Comparison of ENCODE assay signal across 8 mouse cellular contexts in genomic region chr1:34103713-34104172, GRCm38 (mm10).
DNase-seq lines count a peak whose midpoint lies in the region; ATAC-seq and TF ChIP-seq lines count a peak whose summit lies in the region.

No protein-coding gene starts in this region.

- H3K27me3 ChIP-seq in cerebellum, adult 2 months (ENCODE audit: control insufficient read depth, insufficient read depth, low read length): no peaks in the 10 kb centered on the region
- H3K27me3 ChIP-seq in heart, postnatal 0 days (ENCODE audit: control insufficient read depth, insufficient read depth, low read length): no peaks in the 10 kb centered on the region

- H3K27ac ChIP-seq in cerebellum, adult 2 months (ENCODE audit: insufficient read depth, low read length): 0 out of 2 replicates have a peak overlapping the region, but pooled peaks have one; percentile 43
- peak overlapping the region; percentile 64 for H3K27ac ChIP-seq in heart, postnatal 0 days (ENCODE audit: low read depth)

- peak; percentile 66; the same call in 1 of the 2 replicates for ATAC-seq in heart, postnatal 0 days (ENCODE audit: insufficient read depth, low read depth)

- no peak for TF ChIP-seq POLR2A in cerebellum, adult 2 months (IDR thresholded peaks at IDR 0.05; ENCODE audit: borderline replicate concordance, insufficient read depth, low read length)

- H3K9ac ChIP-seq in heart, postnatal 0 days (replicated peaks; ENCODE audit: low read depth, low read length): no peak overlapping the region

- no peak for DNase-seq in cerebellum, adult 2 months
- DNase-seq in cerebellum, postnatal 36 days: no peak
- DNase-seq in ZHBTc4 (ENCODE audit: low read depth, low spot score): peak; percentile 91
- no peak for DNase-seq in heart, postnatal 0 days (ENCODE audit: low spot score)
- peak; percentile 41 for DNase-seq in lung, postnatal 25 days (ENCODE audit: low spot score)
- no peak for DNase-seq in spleen, postnatal 10 days (ENCODE audit: low spot score in 2 of 2)
- no peak for DNase-seq in gastrocnemius, postnatal 14 days
- no peak for DNase-seq in left cerebral cortex, adult 8-10 months (ENCODE audit: low spot score in 2 of 2)

- no peaks in the 10 kb centered on the region for H3K9me3 ChIP-seq in heart, postnatal 0 days (replicated peaks; ENCODE audit: control insufficient read depth, low read length)

- intact Hi-C loops in gastrocnemius, postnatal 14 days (cut with DNase I; ENCODE audit: low total_unique reads): no loop called here

- no peaks in the 10 kb centered on the region for H3K36me3 ChIP-seq in heart, postnatal 0 days (replicated peaks; ENCODE audit: control insufficient read depth, insufficient read depth, low read length)

- no peak for TF ChIP-seq EP300 in heart, postnatal 0 days (IDR thresholded peaks at IDR 0.05; ENCODE audit: low read depth)

- no peak overlapping the region for H3K4me3 ChIP-seq in cerebellum, adult 2 months (replicated peaks; ENCODE audit: insufficient read depth, low read depth, low read length)
- no peak overlapping the region for H3K4me3 ChIP-seq in heart, postnatal 0 days (ENCODE audit: low read depth, low read length)

- TF ChIP-seq CTCF in cerebellum, adult 2 months (IDR thresholded peaks at IDR 0.05; ENCODE audit: borderline replicate concordance, insufficient read depth, low read depth, low read length): no peak
- TF ChIP-seq CTCF in heart, postnatal 0 days (IDR thresholded peaks at IDR 0.05; ENCODE audit: low read depth): no peak

- H3K4me2 ChIP-seq in heart, postnatal 0 days (ENCODE audit: low read depth, low read length): peak overlapping the region; percentile 16; the same call in 1 of the 2 replicates

- whole genome bisulfite sequencing in cerebellum, adult 2 months: 29% methylated on average over 3 of the region's 3 CpGs
- WGBS in heart, postnatal 0 days: 8% methylated on average over 3 of the region's 3 CpGs

- H3K4me1 ChIP-seq in cerebellum, adult 2 months (ENCODE audit: control insufficient read depth, insufficient read depth, low read length): peaks cover 8% of the 10 kb centered on the region; the same call in 1 of the 2 replicates
- H3K4me1 ChIP-seq in heart, postnatal 0 days (ENCODE audit: control insufficient read depth, insufficient read depth): peaks cover 25% of the 10 kb centered on the region

Comparison
In these comparisons a context has a peak if more than half of its experiments do, and no peak if none do; other contexts are left out.
1. DNase-seq: peak in ZHBTc4 (single experiment) and lung, postnatal 25 days (single experiment); none in cerebellum, adult 2 months (0 of 2), cerebellum, postnatal 36 days (0 of 2), heart, postnatal 0 days (single experiment), spleen, postnatal 10 days (0 of 2), gastrocnemius, postnatal 14 days (single experiment) and left cerebral cortex, adult 8-10 months (0 of 2).